Mouse (Mus musculus) CH12.LX (cell line): ENCODE measurements around the gene Kirrel2. TPM values are rescaled to one million over a fixed set of nuclear protein-coding genes. Genes with fewer than 3 reads are reported as not detected.
A peak's percentile ranks its signal among the peaks of the same experiment; 100 is the strongest.

ENCODE experiments used
- DNase-seq: peaks from one replicate; pipeline ENCODE4 v3.0.0-alpha.2; 2013; ENCODE audit errors: extremely low read depth
- H3K27ac ChIP-seq: 2 replicates; pipeline ENCODE4 v1.5.1; 2012; ENCODE audit warnings: low read depth, mild to moderate bottlenecking, control low read depth, moderate library complexity; ENCODE audit not compliant: insufficient read depth
- H3K27me3 ChIP-seq: replicated peaks from 2 replicates; pipeline ENCODE3; 2012; ENCODE audit warnings: inconsistent platforms
- H3K36me3 ChIP-seq, 2 experiments: replicated peaks in 1 of 2; 2 replicates each; pipeline versions ENCODE3 to v1.6.1; 2012; ENCODE audit warnings: inconsistent platforms in 1 of 2, low read length in 1 of 2, mild to moderate bottlenecking in 1 of 2, mixed read lengths in 1 of 2, moderate library complexity in 1 of 2; ENCODE audit not compliant: control insufficient read depth in 1 of 2, insufficient read depth in 1 of 2
- H3K4me1 ChIP-seq, 2 experiments: 2 replicates each; pipeline ENCODE4 v1.6.1; 2012; ENCODE audit warnings: inconsistent platforms in 1 of 2, moderate library complexity in 1 of 2; ENCODE audit not compliant: insufficient read depth in 2 of 2, control insufficient read depth in 1 of 2
- H3K4me2 ChIP-seq: 2 replicates; pipeline ENCODE4 v1.6.1; 2012; ENCODE audit warnings: low read depth, mild to moderate bottlenecking, control low read depth; ENCODE audit not compliant: poor library complexity, insufficient read depth, severe bottlenecking
- H3K4me3 ChIP-seq, 3 experiments: fragments of 150-350 bp in 1 of 3; sonication (generic) in 1 of 3; replicated peaks in 1 of 3; 2 replicates each; pipeline versions ENCODE3 to v1.5.1; 2011 to 2012; ENCODE audit warnings: low read depth in 2 of 3, low read length in 2 of 3, mild to moderate bottlenecking in 2 of 3, moderate library complexity in 2 of 3, control low read depth in 1 of 3, improper control_type of control experiment in 1 of 3, inconsistent platforms in 1 of 3, mixed read lengths in 1 of 3; ENCODE audit not compliant: poor library complexity in 1 of 3
- H3K79me2 ChIP-seq: replicated peaks from 2 replicates; pipeline ENCODE4 v1.6.1; 2012; ENCODE audit warnings: mild to moderate bottlenecking, moderate library complexity; ENCODE audit not compliant: control insufficient read depth, poor library complexity, insufficient read depth, severe bottlenecking; ENCODE audit errors: extremely low read depth
- H3K9ac ChIP-seq: 2 replicates; pipeline ENCODE4 v1.6.1; 2012; ENCODE audit warnings: low read depth, mild to moderate bottlenecking, control low read depth, moderate library complexity; ENCODE audit not compliant: insufficient read depth
- H3K9me3 ChIP-seq: replicated peaks from 2 replicates; pipeline ENCODE3; 2012; ENCODE audit warnings: low read length, inconsistent platforms, mixed read lengths
- BHLHE40 ChIP-seq: IDR thresholded peaks from 2 replicates; pipeline ENCODE4 v1.6.1; 2011; ENCODE audit warnings: mild to moderate bottlenecking, low read depth, low read length, improper control_type of control experiment
- ELF1 ChIP-seq: IDR thresholded peaks from 2 replicates; pipeline ENCODE4 v1.6.1; 2014; ENCODE audit warnings: low read depth, mild to moderate bottlenecking, inconsistent platforms, low read length, improper control_type of control experiment
- ETS1 ChIP-seq: conservative IDR thresholded peaks from 2 replicates; pipeline ENCODE4 v1.6.1; 2012; ENCODE audit warnings: low read depth, mild to moderate bottlenecking, inconsistent platforms, low read length, improper control_type of control experiment, moderate library complexity
- IRF4 ChIP-seq: IDR thresholded peaks from 2 replicates; pipeline ENCODE4 v1.6.1; 2014; ENCODE audit warnings: low read depth, mild to moderate bottlenecking, inconsistent platforms, low read length, improper control_type of control experiment
- JUN ChIP-seq: IDR thresholded peaks from 2 replicates; pipeline ENCODE4 v1.6.1; 2011; ENCODE audit warnings: low read depth, mild to moderate bottlenecking, low read length, improper control_type of control experiment, moderate library complexity; ENCODE audit not compliant: insufficient read depth
- KAT2A ChIP-seq: IDR thresholded peaks from 2 replicates; pipeline ENCODE4 v1.6.1; 2012; ENCODE audit warnings: low read length, improper control_type of control experiment, inconsistent platforms; ENCODE audit not compliant: insufficient replicate concordance
- MEF2A ChIP-seq: IDR thresholded peaks from 2 replicates; pipeline ENCODE4 v1.6.1; 2014; ENCODE audit warnings: low read depth, mild to moderate bottlenecking, inconsistent platforms, low read length, improper control_type of control experiment, borderline replicate concordance
- MXI1 ChIP-seq: IDR thresholded peaks from 2 replicates; pipeline ENCODE4 v1.6.1; 2011; ENCODE audit warnings: mild to moderate bottlenecking, low read depth, low read length, improper control_type of control experiment
- MYC ChIP-seq: IDR thresholded peaks from 2 replicates; pipeline ENCODE4 v1.6.1; 2011; ENCODE audit warnings: low read depth, mild to moderate bottlenecking, improper control_type of control experiment, low read length
- NELFE ChIP-seq: IDR thresholded peaks from 2 replicates; pipeline ENCODE4 v1.6.1; 2011; ENCODE audit warnings: low read depth, low read length, improper control_type of control experiment
- PAX5 ChIP-seq: IDR thresholded peaks from 2 replicates; pipeline ENCODE4 v1.6.1; 2012; ENCODE audit warnings: low read length, inconsistent platforms, mixed read lengths
- POLR2AphosphoS2 ChIP-seq: IDR thresholded peaks from 2 replicates; pipeline ENCODE4 v1.6.1; 2011; ENCODE audit warnings: low read depth, low read length, improper control_type of control experiment
- RAD21 ChIP-seq: IDR thresholded peaks from 2 replicates; pipeline ENCODE4 v1.6.1; 2011; ENCODE audit warnings: low read depth, mild to moderate bottlenecking, low read length, improper control_type of control experiment, moderate library complexity
- RCOR1 ChIP-seq: conservative IDR thresholded peaks from 2 replicates; pipeline ENCODE4 v1.6.1; 2012; ENCODE audit warnings: low read depth, mild to moderate bottlenecking, inconsistent platforms, low read length, improper control_type of control experiment
- TBP ChIP-seq: conservative IDR thresholded peaks from 2 replicates; pipeline ENCODE4 v1.6.1; 2011; ENCODE audit warnings: low read depth, low read length, improper control_type of control experiment
- UBTF ChIP-seq: IDR thresholded peaks from 2 replicates; pipeline ENCODE4 v1.6.1; 2012; ENCODE audit warnings: low read depth, mild to moderate bottlenecking, inconsistent platforms, low read length, improper control_type of control experiment, moderate library complexity
- USF2 ChIP-seq: conservative IDR thresholded peaks from 2 replicates; pipeline ENCODE4 v1.6.1; 2011; ENCODE audit warnings: low read depth, low read length, improper control_type of control experiment
- ZKSCAN1 ChIP-seq: IDR thresholded peaks from 2 replicates; pipeline ENCODE4 v1.6.1; 2012; ENCODE audit warnings: low read depth, inconsistent platforms, low read length, improper control_type of control experiment, borderline replicate concordance
- ZMIZ1 ChIP-seq: IDR thresholded peaks from 2 replicates; pipeline ENCODE4 v1.6.1; 2012; ENCODE audit warnings: low read depth, mild to moderate bottlenecking, inconsistent platforms, low read length, improper control_type of control experiment
- dilution Hi-C: fragments of 300-500 bp; cut with MboI; formaldehyde crosslinking; loops from 2 replicates; pipeline ENCODE4 v1.14.3; 2020; ENCODE audit warnings: low sequenced_read_pairs; ENCODE audit not compliant: extremely low pct_unique_long_range_greater_than_20kb, extremely low pct_ligation_motif_present
- in situ Hi-C: fragments of 300-500 bp; cut with MboI; formaldehyde crosslinking; loops from 3 replicates; pipeline ENCODE4 v1.14.3; 2019; ENCODE audit warnings: low sequenced_read_pairs, low pct_ligation_motif_present, low pct_unique_long_range_greater_than_20kb, mixed read lengths
- polyA plus RNA-seq: library from polyadenylated mRNA; unstranded; fragments of >175 nt; gene quantifications from 2 replicates; pipeline ENCODE4 v1.2.1, GENCODE M21; 2012; ENCODE audit warnings: low read depth; ENCODE audit not compliant: insufficient read length
- total RNA-seq, 2 experiments: library from RNA; depleted of rRNA; stranded (reverse); fragments of 300-350 nt in 1 of 2; fragments of >200 nt in 1 of 2; gene quantifications; 2 replicates each; pipeline ENCODE4 v1.2.3; 2012 to 2014

Kirrel2 gene
- total and polyA plus RNA-seq, 3 experiments, result not detected

GRCm38 (mm10) chr7:30439734-30440133, 17.8 kb downstream of the Kirrel2 start:
- peaks cover 87% of the 10 kb centered on the region for H3K27me3 ChIP-seq
- no peak for TF ChIP-seq POLR2AphosphoS2
- TF ChIP-seq MXI1, result no peak
- no peak for TF ChIP-seq USF2
- no peak for TF ChIP-seq ELF1
- TF ChIP-seq UBTF, result no peak
- H3K4me2 ChIP-seq, result no peak overlapping the region
- no peak overlapping the region for H3K4me3 ChIP-seq
- H3K27ac ChIP-seq, result no peak overlapping the region
- H3K4me1 ChIP-seq, result no peaks in the 10 kb centered on the region
- dilution Hi-C loops (no loop called here), in situ Hi-C loops (loop anchor here (5.0 to 10.0 kb wide), 3 partner anchors 33 to 77 kb away; partner anchors contain the start of genes Lrfn3 and Prodh2)
- no peak overlapping the region for H3K9ac ChIP-seq
- H3K79me2 ChIP-seq, result no peaks in the 10 kb centered on the region
- H3K9me3 ChIP-seq, result peaks cover 5% of the 10 kb centered on the region
- no peak for DNase-seq
- H3K36me3 ChIP-seq, result no peaks in the 10 kb centered on the region

- Histone ChIP-seq H3K4me3 (no peak overlapping the region), H3K79me2 (no peaks in the 10 kb centered on the region)
- dilution Hi-C loops, result no loop called here
- no peak for TF ChIP-seq MXI1
- peak; percentile 47; the same call in 1 of the 2 replicates for TF ChIP-seq ELF1
- 0 out of 2 replicates have a peak, but pooled peaks have one; percentile 38 for TF ChIP-seq TBP
- TF ChIP-seq, all 38 proteins: peak for 2
- H3K27me3 ChIP-seq, result peaks cover 70% of the 10 kb centered on the region
- H3K9ac ChIP-seq, result no peak overlapping the region
- no peak overlapping the region for H3K4me2 ChIP-seq
- no peak for DNase-seq
- no peak overlapping the region for H3K27ac ChIP-seq
- no peaks in the 10 kb centered on the region for H3K9me3 ChIP-seq
- no peaks in the 10 kb centered on the region for H3K4me1 ChIP-seq
- in situ Hi-C loops, result loop anchor here (5.0 kb wide), 2 partner anchors 35 to 75 kb away; partner anchors contain the start of gene Lrfn3
- H3K36me3 ChIP-seq, result no peaks in the 10 kb centered on the region
Measured at GRCm38 (mm10) chr7:30436879-30437278, 20.6 kb downstream of the Kirrel2 start.

GRCm38 (mm10) chr7:30435156-30435555, 22.3 kb downstream of the Kirrel2 start:
- H3K9ac ChIP-seq, result no peak overlapping the region
- H3K4me1 ChIP-seq, result peaks cover 6 to 14% of the 10 kb centered on the region in 2 experiments
- H3K4me2 ChIP-seq, result no peak overlapping the region
- H3K27ac ChIP-seq, result no peak overlapping the region
- H3K36me3 ChIP-seq, result no peaks in the 10 kb centered on the region
- no peaks in the 10 kb centered on the region for H3K9me3 ChIP-seq
- in situ Hi-C loops, result loop anchor here (5.0 kb wide), 2 partner anchors 37 to 73 kb away; partner anchors contain the start of gene Lrfn3
- peaks cover 57% of the 10 kb centered on the region for H3K27me3 ChIP-seq
- dilution Hi-C loops, result no loop called here
- H3K4me3 ChIP-seq, result no peak overlapping the region
- no peaks in the 10 kb centered on the region for H3K79me2 ChIP-seq
- TF ChIP-seq KAT2A (no peak), ETS1 (no peak), JUN (no peak), BHLHE40 (no peak), PAX5 (no peak), MYC (no peak), RCOR1 (no peak), ZKSCAN1 (no peak), POLR2AphosphoS2 (no peak), ELF1 (no peak), MEF2A (no peak), RAD21 (no peak), NELFE (no peak), ZMIZ1 (no peak), IRF4 (no peak)
- no peak for DNase-seq
